Mouse (Mus musculus) macrophage (primary cell): Measurements from ENCODE around the gene Lmnb2. TPM values are rescaled to one million over a fixed set of nuclear protein-coding genes. Genes with fewer than 3 reads are reported as not detected.

Source experiments
- polyA plus RNA-seq: library from polyadenylated mRNA; stranded (reverse); fragments of 250-400 nt; gene quantifications from 3 replicates; pipeline ENCODE4 v1.2.4, GENCODE M21; 2018; ENCODE audit warnings: inconsistent platforms

Lmnb2 gene
- polyA plus RNA-seq, 1 experiment from 2014 or later: 7.2 TPM

Other genes starting within 250 kb of the Lmnb2 start
- gene Mknk2, start 240.1 kb downstream of the Lmnb2 start, polyA plus RNA-seq: 75.7 to 134 TPM (median 82.8 TPM) in 3 replicates
- 34.5 to 48.6 TPM (median 44.2 TPM) in 3 replicates for gene Mob3a, start 216.3 kb downstream of the Lmnb2 start, polyA plus RNA-seq
- 1.9 to 5.5 TPM (median 2.3 TPM) in 3 replicates for gene Izumo4, start 216.1 kb downstream of the Lmnb2 start, polyA plus RNA-seq
- gene Ap3d1, start 176.0 kb downstream of the Lmnb2 start, polyA plus RNA-seq: 92.5 to 126 TPM (median 111 TPM) in 3 replicates
- 14.1 to 16.7 TPM (median 15.1 TPM) in 3 replicates for gene Dot1l, start 163.0 kb downstream of the Lmnb2 start, polyA plus RNA-seq
- 30.3 to 61.7 TPM (median 44.0 TPM) in 3 replicates for gene Sf3a2, start 120.0 kb downstream of the Lmnb2 start, polyA plus RNA-seq
- 24.5 to 68.8 TPM (median 64.2 TPM) in 3 replicates for gene Plekhj1, start 119.6 kb downstream of the Lmnb2 start, polyA plus RNA-seq
- 0.15 TPM in 1 of 3 replicates, not detected in the others for gene Amh, start 113.0 kb downstream of the Lmnb2 start, polyA plus RNA-seq
- gene Jsrp1, start 104.7 kb downstream of the Lmnb2 start, polyA plus RNA-seq: not detected in 3 replicates
- gene Oaz1, start 91.6 kb downstream of the Lmnb2 start, polyA plus RNA-seq: 170 to 604 TPM (median 522 TPM) in 3 replicates
- not detected in 3 replicates for gene Lingo3, start 74.2 kb downstream of the Lmnb2 start, polyA plus RNA-seq
- 32.4 to 122 TPM (median 57.0 TPM) in 3 replicates for gene Lsm7, start 63.0 kb downstream of the Lmnb2 start, polyA plus RNA-seq
- gene Sppl2b, start 63.0 kb downstream of the Lmnb2 start, polyA plus RNA-seq: 8.7 to 16.8 TPM (median 15.4 TPM) in 3 replicates
- gene Tmprss9, start 46.4 kb downstream of the Lmnb2 start, polyA plus RNA-seq: not detected in 3 replicates
- gene Timm13, start 17.3 kb downstream of the Lmnb2 start, polyA plus RNA-seq: 25.5 to 160 TPM (median 109 TPM) in 3 replicates
- gene Gadd45b, start 11.8 kb upstream of the Lmnb2 start, polyA plus RNA-seq: 45.9 to 89.8 TPM (median 71.3 TPM) in 3 replicates
- gene Gng7, start 96.7 kb upstream of the Lmnb2 start, polyA plus RNA-seq: 0.88 to 1.1 TPM (median 0.93 TPM) in 3 replicates
- not detected in 3 replicates for gene Diras1, start 107.4 kb upstream of the Lmnb2 start, polyA plus RNA-seq
- 6.1 to 14.7 TPM (median 14.6 TPM) in 3 replicates for gene Slc39a3, start 119.2 kb upstream of the Lmnb2 start, polyA plus RNA-seq
- 65.8 to 82.0 TPM (median 68.8 TPM) in 3 replicates for gene Sgta, start 141.9 kb upstream of the Lmnb2 start, polyA plus RNA-seq
- 7.4 to 19.1 TPM (median 9.9 TPM) in 3 replicates for gene Thop1, start 151.8 kb upstream of the Lmnb2 start, polyA plus RNA-seq
- gene Creb3l3, start 180.6 kb upstream of the Lmnb2 start, polyA plus RNA-seq: 0.75 to 1.1 TPM (median 0.85 TPM) in 3 replicates
- 31.4 to 102 TPM (median 93.5 TPM) in 3 replicates for gene Map2k2, start 187.7 kb upstream of the Lmnb2 start, polyA plus RNA-seq
- gene Zbtb7a, start 217.0 kb upstream of the Lmnb2 start, polyA plus RNA-seq: 48.1 to 55.4 TPM (median 52.8 TPM) in 3 replicates
- gene Pias4, start 249.7 kb upstream of the Lmnb2 start, polyA plus RNA-seq: 19.6 to 22.5 TPM (median 21.5 TPM) in 3 replicates